Mouse (Mus musculus): Measurements from ENCODE around the gene Tst.

The Tst gene

GRCm38 (mm10) chr15:78429871-78430622 is 24.3 kb upstream of the Tst start:
- no peak for DNase-seq (ENCODE audit: low read depth, low spot score)

DNA sequence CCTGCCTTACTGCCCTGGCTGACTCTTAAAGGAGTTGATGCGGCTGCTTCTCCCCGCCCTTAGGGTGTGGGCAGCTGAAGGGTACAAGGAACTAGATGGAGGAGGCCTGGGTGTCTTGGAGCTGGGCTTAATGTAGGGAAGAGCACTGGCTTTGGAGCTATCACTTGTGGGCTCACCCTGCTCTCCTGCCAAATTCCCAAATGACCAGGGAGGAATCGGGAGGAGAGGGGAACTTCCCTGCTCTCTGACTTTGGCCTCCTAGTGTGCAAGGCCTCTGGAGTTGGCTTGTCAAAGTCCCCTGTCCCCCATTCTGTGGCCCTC is 23.4 kb upstream of the Tst start:
- no peak for DNase-seq (ENCODE audit: low read depth, low spot score)

DNA sequence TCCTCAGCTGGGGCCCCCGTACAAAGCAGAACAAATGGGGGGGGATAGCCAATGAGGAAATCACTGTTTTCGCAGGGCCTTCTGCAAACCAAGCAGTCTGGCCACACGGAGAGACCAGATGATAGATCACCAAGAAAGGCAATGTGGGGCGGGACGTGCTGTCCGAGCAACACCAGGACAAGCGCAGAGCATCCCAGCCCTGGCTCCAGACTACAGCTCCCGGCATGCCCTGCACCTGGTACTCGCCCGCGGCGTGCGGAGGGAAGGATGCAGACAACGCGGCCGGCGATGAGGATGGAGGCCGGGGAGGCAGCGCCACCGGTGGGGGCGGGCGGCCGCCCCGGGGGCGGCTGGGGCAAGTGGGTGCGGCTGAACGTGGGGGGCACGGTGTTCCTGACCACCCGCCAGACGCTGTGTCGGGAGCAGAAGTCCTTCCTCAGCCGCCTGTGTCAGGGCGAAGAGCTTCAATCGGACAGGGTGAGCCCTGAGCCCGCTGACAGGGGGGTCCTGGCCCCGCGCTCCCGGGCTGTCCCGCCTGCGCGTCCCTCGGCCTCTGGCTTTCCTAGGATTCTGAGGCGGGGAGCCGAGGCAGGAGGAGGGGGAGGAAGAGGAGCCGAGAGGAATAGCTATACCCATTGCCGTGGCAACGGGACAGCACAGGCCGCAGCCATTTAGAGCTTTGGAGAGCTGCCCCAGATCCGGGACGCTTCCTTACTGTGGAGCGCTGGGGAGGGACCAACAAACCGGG is 22.9 kb upstream of the Tst start, which contains the start of gene Kctd17:
Gene Kctd17 (plus strand): TSS at position 174 of the 748 bp plus-strand sequence.
- peak; percentile 85 for DNase-seq (ENCODE audit: low read depth, low spot score)

GRCm38 (mm10) chr15:78425230-78425629 is 19.5 kb upstream of the Tst start:
- peak; percentile 64 for DNase-seq (ENCODE audit: low read depth, low spot score)

- DNase-seq (ENCODE audit: low read depth, low spot score): peak; percentile 92
These were observed 18.8 kb upstream of the Tst start for GRCm38 (mm10) chr15:78424507-78424906.

- peak; percentile 91 for DNase-seq (ENCODE audit: low read depth, low spot score)
These were observed 16.6 kb upstream of the Tst start for GRCm38 (mm10) chr15:78422046-78422956.

GRCm38 (mm10) chr15:78420395-78420794 is 14.7 kb upstream of the Tst start:
- no peak for DNase-seq (ENCODE audit: low read depth, low spot score)

- no peak for DNase-seq (ENCODE audit: low read depth, low spot score)
These were observed 11.2 kb upstream of the Tst start for GRCm38 (mm10) chr15:78416937-78417336.

- no peak for DNase-seq (ENCODE audit: low read depth, low spot score)
These were observed 8.4 kb upstream of the Tst start for GRCm38 (mm10) chr15:78414157-78414556.

- no peak for DNase-seq (ENCODE audit: low read depth, low spot score)
These were observed 8.0 kb upstream of the Tst start for GRCm38 (mm10) chr15:78413719-78414117.

- no peak for DNase-seq (ENCODE audit: low read depth, low spot score)
These were observed 7.5 kb upstream of the Tst start for GRCm38 (mm10) chr15:78413083-78413718.

- peak; percentile 57 for DNase-seq (ENCODE audit: low read depth, low spot score)
These were observed 3.9 kb upstream of the Tst start for GRCm38 (mm10) chr15:78409570-78410052.

GRCm38 (mm10) chr15:78406293-78406934 is 707 bp upstream of the Tst start, which contains the start of gene Mpst:
Mpst (plus strand) TSS chr15:78406416.
- DNase-seq (ENCODE audit: low read depth, low spot score): peak; percentile 93

DNA sequence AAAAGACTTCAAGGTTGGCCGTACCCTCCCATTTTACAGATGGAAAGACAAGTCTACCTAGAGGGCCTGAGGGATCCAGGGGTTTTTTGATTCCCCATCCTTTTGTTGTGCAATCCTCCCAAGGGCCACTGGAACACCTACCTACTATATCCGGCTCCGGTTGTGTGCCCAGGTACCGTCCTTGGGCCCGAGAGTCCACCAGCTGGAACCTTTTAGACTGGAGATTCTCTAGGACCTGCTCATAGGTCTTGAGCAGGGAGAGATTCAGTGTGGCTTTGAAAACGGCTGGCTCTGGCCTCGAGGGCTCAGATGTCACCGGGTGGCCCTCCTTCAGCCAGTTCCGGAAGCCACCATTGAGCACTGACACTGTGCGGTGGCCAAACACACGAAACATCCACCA is 609 bp downstream of the Tst start:
- DNase-seq (ENCODE audit: low read depth, low spot score): no peak

GRCm38 (mm10) chr15:78403896-78404295 is 1.8 kb downstream of the Tst start:
- no peak for DNase-seq (ENCODE audit: low read depth, low spot score)

GRCm38 (mm10) chr15:78403301-78403741 is 2.4 kb downstream of the Tst start:
- peak; percentile 80 for DNase-seq (ENCODE audit: low read depth, low spot score)

DNA sequence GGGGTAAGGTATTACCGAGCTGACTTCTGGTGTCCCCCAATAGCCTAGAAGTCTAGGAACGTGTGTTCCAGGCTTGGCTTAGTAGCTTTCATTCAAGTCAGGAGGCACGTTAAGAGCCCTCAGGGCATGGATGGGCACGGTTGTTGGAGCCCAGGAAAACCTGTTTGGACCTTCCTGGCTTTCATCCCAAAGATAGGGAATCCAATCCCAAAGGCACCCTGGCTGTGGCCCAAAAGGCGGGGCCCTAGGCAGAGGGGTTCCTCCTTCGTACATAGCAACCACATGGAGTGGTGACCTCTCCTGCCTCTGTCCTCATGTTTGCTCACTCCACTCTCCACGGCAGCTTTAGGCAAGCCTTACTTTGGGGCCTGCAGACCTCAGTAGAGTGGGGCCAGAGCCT is 3.3 kb downstream of the Tst start:
- DNase-seq (ENCODE audit: low read depth, low spot score): no peak

- DNase-seq (ENCODE audit: low read depth, low spot score): no peak
These were observed 3.8 kb downstream of the Tst start for GRCm38 (mm10) chr15:78401921-78402320.

DNA sequence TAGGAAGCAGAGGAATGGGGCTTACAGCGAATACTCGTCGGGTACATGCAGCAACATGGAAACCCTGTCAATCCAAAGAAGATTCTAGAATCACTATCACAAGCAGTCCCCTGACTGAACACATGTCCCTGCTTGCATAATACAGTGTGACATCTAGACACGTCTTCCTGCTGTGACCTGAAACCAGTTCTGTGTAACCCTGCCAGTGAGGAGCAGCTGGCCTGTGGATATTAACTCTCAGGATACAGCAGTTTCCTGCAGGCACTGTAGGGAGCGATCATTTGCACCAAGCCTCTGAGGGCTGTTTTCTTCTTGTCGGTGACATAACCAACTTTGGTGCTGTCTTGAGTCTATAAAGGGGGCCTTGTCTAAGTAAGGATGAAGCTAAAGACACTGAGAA is 4.4 kb downstream of the Tst start:
- no peak for DNase-seq (ENCODE audit: low read depth, low spot score)

- DNase-seq (ENCODE audit: low read depth, low spot score): no peak
These were observed 10.2 kb downstream of the Tst start, which contains the start of gene Tex33 for GRCm38 (mm10) chr15:78395478-78395962. Tex33 (minus strand) TSS chr15:78395912.
